Mouse (Mus musculus) MEL (cell line): ENCODE measurements around the gene D10Wsu102e. TPM values are rescaled to one million over a fixed set of nuclear protein-coding genes. Genes with fewer than 3 reads are reported as not detected.

ENCODE experiments used
- DNase-seq: peaks from one replicate; pipeline ENCODE4 v3.0.0; 2011; ENCODE audit warnings: low read depth, low spot score
- H3K27ac ChIP-seq: 2 replicates; pipeline ENCODE4 v1.5.1; 2012; ENCODE audit warnings: low read depth, mild to moderate bottlenecking, control low read depth, low read length, moderate library complexity; ENCODE audit not compliant: control insufficient read depth
- H3K27me3 ChIP-seq, 2 experiments: fragments of 150-350 bp in 1 of 2; sonication (generic) in 1 of 2; 2 replicates each; pipeline ENCODE4 v1.6.1; 2012; ENCODE audit warnings: low read length in 2 of 2, mild to moderate bottlenecking in 2 of 2, improper control_type of control experiment in 1 of 2, moderate library complexity in 1 of 2; ENCODE audit not compliant: insufficient read depth in 2 of 2, control insufficient read depth in 1 of 2
- H3K36me3 ChIP-seq, 2 experiments: 2 replicates each; pipeline ENCODE4 v1.6.1; 2012 to 2014; ENCODE audit warnings: low read length in 2 of 2, improper control_type of control experiment in 1 of 2, inconsistent platforms in 1 of 2, mild to moderate bottlenecking in 1 of 2; ENCODE audit not compliant: insufficient read depth in 2 of 2, control insufficient read depth in 1 of 2
- H3K4me1 ChIP-seq, 2 experiments: fragments of 150-350 bp in 1 of 2; sonication (generic) in 1 of 2; 2 replicates each; pipeline ENCODE4 v1.6.1; 2012; ENCODE audit warnings: low read length in 2 of 2, improper control_type of control experiment in 1 of 2, mild to moderate bottlenecking in 1 of 2; ENCODE audit not compliant: insufficient read depth in 2 of 2, control insufficient read depth in 1 of 2
- H3K4me3 ChIP-seq, 2 experiments: fragments of 150-350 bp in 1 of 2; sonication (generic) in 1 of 2; 2 replicates each; pipeline ENCODE4 v1.5.1; 2012; ENCODE audit warnings: low read depth in 2 of 2, low read length in 2 of 2, mild to moderate bottlenecking in 2 of 2, moderate library complexity in 2 of 2, control low read depth in 1 of 2, improper control_type of control experiment in 1 of 2; ENCODE audit not compliant: control insufficient read depth in 1 of 2, insufficient read depth in 1 of 2
- H3K79me2 ChIP-seq: 2 replicates; pipeline ENCODE4 v1.6.1; 2012; ENCODE audit warnings: mild to moderate bottlenecking, low read length, moderate library complexity; ENCODE audit not compliant: control insufficient read depth, poor library complexity, insufficient read depth
- H3K9ac ChIP-seq: 2 replicates; pipeline ENCODE4 v1.6.1; 2012; ENCODE audit warnings: low read depth, mild to moderate bottlenecking, control low read depth, low read length, moderate library complexity; ENCODE audit not compliant: control insufficient read depth, poor library complexity, severe bottlenecking
- H3K9me3 ChIP-seq: fragments of 150-350 bp; sonication (generic); replicated peaks from 2 replicates; pipeline ENCODE4 v1.6.1; 2012; ENCODE audit warnings: mild to moderate bottlenecking, low read length, improper control_type of control experiment, moderate library complexity; ENCODE audit not compliant: insufficient read depth
- BHLHE40 ChIP-seq: IDR thresholded peaks from 2 replicates; pipeline ENCODE4 v1.6.1; 2012; ENCODE audit warnings: low read depth, mild to moderate bottlenecking, inconsistent platforms, low read length, improper control_type of control experiment, borderline replicate concordance
- CHD1 ChIP-seq: IDR thresholded peaks from 2 replicates; pipeline ENCODE4 v1.6.1; 2012; ENCODE audit warnings: low read depth, mild to moderate bottlenecking, inconsistent platforms, low read length, improper control_type of control experiment
- CHD2 ChIP-seq: IDR thresholded peaks from 2 replicates; pipeline ENCODE4 v1.6.1; 2011; ENCODE audit warnings: low read length, improper control_type of control experiment
- CTCF ChIP-seq, 3 experiments: IDR thresholded peaks in 2 of 3; conservative IDR thresholded peaks in 1 of 3; 2 replicates each; pipeline ENCODE4 v1.5.1; 2011 to 2012; ENCODE audit warnings: low read length in 3 of 3, low read depth in 2 of 3, mild to moderate bottlenecking in 2 of 3, improper control_type of control experiment in 1 of 3, inconsistent platforms in 1 of 3, mixed read lengths in 1 of 3, moderate library complexity in 1 of 3; ENCODE audit not compliant: control insufficient read depth in 1 of 3, insufficient read depth in 1 of 3, poor library complexity in 1 of 3, severe bottlenecking in 1 of 3
- E2F4 ChIP-seq: IDR thresholded peaks from 2 replicates; pipeline ENCODE4 v1.6.1; 2011; ENCODE audit warnings: low read depth, low read length, improper control_type of control experiment, borderline replicate concordance
- ELF1 ChIP-seq: IDR thresholded peaks from 2 replicates; pipeline ENCODE4 v1.6.1; 2014; ENCODE audit warnings: low read depth, mild to moderate bottlenecking, inconsistent platforms, low read length, improper control_type of control experiment, moderate library complexity
- EP300 ChIP-seq, 2 experiments: IDR thresholded peaks; 2 replicates each; pipeline ENCODE4 v1.6.1; 2011; ENCODE audit warnings: improper control_type of control experiment in 2 of 2, low read length in 2 of 2, low read depth in 1 of 2, mild to moderate bottlenecking in 1 of 2
- ETS1 ChIP-seq: IDR thresholded peaks from 2 replicates; pipeline ENCODE4 v1.6.1; 2012; ENCODE audit warnings: low read depth, mild to moderate bottlenecking, inconsistent platforms, low read length, improper control_type of control experiment, moderate library complexity
- GABPA ChIP-seq: IDR thresholded peaks from 2 replicates; pipeline ENCODE4 v1.6.1; 2012; ENCODE audit warnings: low read depth, mild to moderate bottlenecking, inconsistent platforms, low read length, improper control_type of control experiment, moderate library complexity
- GATA1 ChIP-seq: IDR thresholded peaks from 2 replicates; pipeline ENCODE4 v1.6.1; 2011; ENCODE audit warnings: low read depth, low read length, improper control_type of control experiment
- HCFC1 ChIP-seq: IDR thresholded peaks from 2 replicates; pipeline ENCODE4 v1.6.1; 2012; ENCODE audit warnings: low read depth, mild to moderate bottlenecking, inconsistent platforms, low read length, improper control_type of control experiment, moderate library complexity
- JUND ChIP-seq: IDR thresholded peaks from 2 replicates; pipeline ENCODE4 v1.6.1; 2011; ENCODE audit warnings: low read depth, mild to moderate bottlenecking, improper control_type of control experiment, low read length
- KAT2A ChIP-seq: conservative IDR thresholded peaks from 2 replicates; pipeline ENCODE4 v1.6.1; 2012; ENCODE audit warnings: low read depth, low read length, improper control_type of control experiment, inconsistent platforms
- MAFK ChIP-seq: IDR thresholded peaks from 2 replicates; pipeline ENCODE4 v1.6.1; 2011; ENCODE audit warnings: low read depth, mild to moderate bottlenecking, low read length, improper control_type of control experiment, borderline replicate concordance
- MAX ChIP-seq: IDR thresholded peaks from 2 replicates; pipeline ENCODE4 v1.6.1; 2011; ENCODE audit warnings: low read length, improper control_type of control experiment
- MAZ ChIP-seq: IDR thresholded peaks from 2 replicates; pipeline ENCODE4 v1.6.1; 2012; ENCODE audit warnings: low read depth, mild to moderate bottlenecking, inconsistent platforms, low read length, improper control_type of control experiment
- MEF2A ChIP-seq: IDR thresholded peaks from 2 replicates; pipeline ENCODE4 v1.6.1; 2014; ENCODE audit warnings: low read depth, mild to moderate bottlenecking, inconsistent platforms, low read length, improper control_type of control experiment; ENCODE audit not compliant: poor library complexity, insufficient replicate concordance, severe bottlenecking; ENCODE audit errors: extremely low read depth
- MXI1 ChIP-seq: IDR thresholded peaks from 2 replicates; pipeline ENCODE4 v1.6.1; 2011; ENCODE audit warnings: mild to moderate bottlenecking, low read depth, low read length, improper control_type of control experiment
- MYB ChIP-seq: IDR thresholded peaks from 2 replicates; pipeline ENCODE4 v1.6.1; 2011; ENCODE audit warnings: mild to moderate bottlenecking, low read depth, low read length, improper control_type of control experiment
- MYC ChIP-seq: IDR thresholded peaks from 2 replicates; pipeline ENCODE4 v1.6.1; 2011; ENCODE audit warnings: low read depth, mild to moderate bottlenecking, low read length, improper control_type of control experiment, moderate library complexity
- NELFE ChIP-seq: IDR thresholded peaks from 2 replicates; pipeline ENCODE4 v1.6.1; 2011; ENCODE audit warnings: low read depth, low read length, improper control_type of control experiment
- NRF1 ChIP-seq: IDR thresholded peaks from 2 replicates; pipeline ENCODE4 v1.6.1; 2014; ENCODE audit warnings: low read depth, mild to moderate bottlenecking, inconsistent platforms, low read length, improper control_type of control experiment, moderate library complexity; ENCODE audit not compliant: poor library complexity, insufficient read depth, severe bottlenecking
- POLR2A ChIP-seq, 2 experiments: IDR thresholded peaks; 2 replicates each; pipeline ENCODE4 v1.6.1; 2011 to 2012; ENCODE audit warnings: low read length in 2 of 2, mild to moderate bottlenecking in 2 of 2, control low read depth in 1 of 2, improper control_type of control experiment in 1 of 2, low read depth in 1 of 2, moderate library complexity in 1 of 2; ENCODE audit not compliant: control insufficient read depth in 1 of 2, insufficient read depth in 1 of 2, poor library complexity in 1 of 2
- POLR2AphosphoS2 ChIP-seq: IDR thresholded peaks from 2 replicates; pipeline ENCODE4 v1.6.1; 2011; ENCODE audit warnings: low read length, improper control_type of control experiment
- POLR2AphosphoS5 ChIP-seq: IDR thresholded peaks from 2 replicates; pipeline ENCODE4 v1.6.1; 2012; ENCODE audit warnings: low read depth, borderline replicate concordance, mild to moderate bottlenecking, inconsistent platforms, low read length, moderate library complexity, mixed read lengths
- RAD21 ChIP-seq: IDR thresholded peaks from 2 replicates; pipeline ENCODE4 v1.6.1; 2011; ENCODE audit warnings: mild to moderate bottlenecking, low read depth, low read length, improper control_type of control experiment
- RCOR1 ChIP-seq: IDR thresholded peaks from 2 replicates; pipeline ENCODE4 v1.6.1; 2012; ENCODE audit warnings: low read depth, mild to moderate bottlenecking, inconsistent platforms, low read length, improper control_type of control experiment
- SIN3A ChIP-seq: IDR thresholded peaks from 2 replicates; pipeline ENCODE4 v1.6.1; 2012; ENCODE audit warnings: low read length, improper control_type of control experiment, inconsistent platforms
- SMC3 ChIP-seq: IDR thresholded peaks from 2 replicates; pipeline ENCODE4 v1.6.1; 2011; ENCODE audit warnings: low read depth, low read length, improper control_type of control experiment
- TAL1 ChIP-seq: IDR thresholded peaks from 2 replicates; pipeline ENCODE4 v1.6.1; 2012; ENCODE audit warnings: mild to moderate bottlenecking, inconsistent platforms, low read length, moderate library complexity, mixed read lengths
- TBP ChIP-seq: IDR thresholded peaks from 2 replicates; pipeline ENCODE4 v1.8.0; 2011; ENCODE audit warnings: low read depth, low read length, improper control_type of control experiment
- TCF12 ChIP-seq: IDR thresholded peaks from 2 replicates; pipeline ENCODE4 v1.6.1; 2014; ENCODE audit warnings: low read depth, mild to moderate bottlenecking, inconsistent platforms, low read length, improper control_type of control experiment, moderate library complexity
- UBTF ChIP-seq: IDR thresholded peaks from 2 replicates; pipeline ENCODE4 v1.6.1; 2012; ENCODE audit warnings: low read depth, mild to moderate bottlenecking, inconsistent platforms, low read length, improper control_type of control experiment, moderate library complexity, borderline replicate concordance; ENCODE audit not compliant: insufficient read depth
- USF1 ChIP-seq: IDR thresholded peaks from 2 replicates; pipeline ENCODE4 v1.6.1; 2014; ENCODE audit warnings: low read depth, mild to moderate bottlenecking, inconsistent platforms, low read length, improper control_type of control experiment, moderate library complexity
- USF2 ChIP-seq, 2 experiments: IDR thresholded peaks; 2 replicates each; pipeline ENCODE4 v1.6.1; 2011 to 2012; ENCODE audit warnings: improper control_type of control experiment in 2 of 2, low read length in 2 of 2, borderline replicate concordance in 1 of 2, inconsistent platforms in 1 of 2, low read depth in 1 of 2, mild to moderate bottlenecking in 1 of 2; ENCODE audit not compliant: insufficient read depth in 1 of 2
- ZC3H11A ChIP-seq: IDR thresholded peaks from 2 replicates; pipeline ENCODE4 v1.6.1; 2012; ENCODE audit warnings: low read depth, mild to moderate bottlenecking, inconsistent platforms, low read length, improper control_type of control experiment
- ZKSCAN1 ChIP-seq: IDR thresholded peaks from 2 replicates; pipeline ENCODE4 v1.6.1; 2012; ENCODE audit warnings: low read depth, mild to moderate bottlenecking, inconsistent platforms, low read length, improper control_type of control experiment, moderate library complexity
- ZMIZ1 ChIP-seq: IDR thresholded peaks from 2 replicates; pipeline ENCODE4 v1.6.1; 2012; ENCODE audit warnings: low read depth, mild to moderate bottlenecking, inconsistent platforms, low read length, improper control_type of control experiment, moderate library complexity
- polyA plus RNA-seq, 2 experiments: library from polyadenylated mRNA; stranded (reverse) in 1 of 2; unstranded in 1 of 2; fragments of >175 nt in 1 of 2; fragments of >200 nt in 1 of 2; gene quantifications; 2 replicates each; pipeline versions ENCODE4 v1.2.1 to v1.2.4; 2012; ENCODE audit warnings: low replicate concordance in 2 of 2, low read depth in 1 of 2; ENCODE audit not compliant: insufficient read length in 2 of 2, insufficient read depth in 1 of 2, missing spikeins in 1 of 2
- total RNA-seq: library from RNA; depleted of rRNA; stranded (reverse); fragments of 300-350 nt; gene quantifications from 2 replicates; pipeline ENCODE4 v1.2.3, GENCODE M21; 2012

Gene D10Wsu102e
- total and polyA plus RNA-seq, 3 experiments, result 1.9 to 2.7 (median 2.2) TPM

- no peaks in the 10 kb centered on the region for H3K27me3 ChIP-seq
- TF ChIP-seq TBP (no peak), USF2 (IDR thresholded peaks at IDR 0.05; ENCODE audit: borderline replicate concordance in 1 of 2, insufficient read depth in 1 of 2, low read depth in 1 of 2, low read length in 2 of 2) (peak; percentile 27 to 82; a peak in 3 of 4 replicates), MAX (peak; percentile 83), BHLHE40 (peak; percentile 54; the same call in 1 of the 2 replicates), MYC (no peak), ELF1 (no peak), RAD21 (no peak), MYB (no peak), RCOR1 (no peak), HCFC1 (no peak), EP300 (IDR thresholded peaks at IDR 0.05; ENCODE audit: low read depth in 1 of 2, low read length in 2 of 2) (no peak), MAFK (no peak), NRF1 (no peak), SMC3 (no peak), ZMIZ1 (no peak), ETS1 (no peak), MAZ (peak; percentile 65; the same call in 1 of the 2 replicates), TAL1 (no peak), KAT2A (no peak), ZC3H11A (no peak), POLR2AphosphoS5 (no peak), UBTF (no peak), GABPA (no peak), CTCF (IDR thresholded peaks at IDR 0.05 in 2 of 3, conservative IDR thresholded peaks at IDR 0.05 in 1 of 3; ENCODE audit: control insufficient read depth in 1 of 3, insufficient read depth in 1 of 3, low read depth in 2 of 3, low read length in 3 of 3, poor library complexity in 1 of 3, severe bottlenecking in 1 of 3) (no peak), POLR2A (IDR thresholded peaks at IDR 0.05; ENCODE audit: control insufficient read depth in 1 of 2, insufficient read depth in 1 of 2, low read depth in 1 of 2, low read length in 2 of 2, poor library complexity in 1 of 2) (no peak; a peak in 1 of 4 replicates), SIN3A (no peak), E2F4 (no peak), JUND (no peak), USF1 (peak; percentile 97), NELFE (no peak), CHD1 (no peak), ZKSCAN1 (no peak), MEF2A (no peak), POLR2AphosphoS2 (no peak), MXI1 (peak; percentile 55), CHD2 (no peak), TCF12 (no peak), GATA1 (no peak)
These were observed 173.9 kb downstream of the D10Wsu102e start, which contains the start of gene Aldh1l2 for GRCm38 (mm10) chr10:83533910-83534283. TSS of gene Aldh1l2 (minus strand) at chr10:83534140.

More at GRCm38 (mm10) chr10:83533910-83534283, 173.9 kb downstream of the D10Wsu102e start, which contains the start of gene Aldh1l2:
- no peaks in the 10 kb centered on the region for H3K79me2 ChIP-seq
- peak within 1 kb of the TSS; percentile 6; the same call in 1 of the 2 replicates for H3K27ac ChIP-seq
- peaks cover 2 to 14% of the 10 kb centered on the region in 2 experiments; a peak in 3 of 4 replicates for H3K4me1 ChIP-seq
- peak within 1 kb of the TSS; percentile 69 for H3K9ac ChIP-seq
- H3K4me3 ChIP-seq, result peak within 1 kb of the TSS; percentile 71 to 90
- H3K36me3 ChIP-seq, result peaks cover 0 to 9% of the 10 kb centered on the region in 2 experiments; a peak in 2 of 4 replicates
- H3K9me3 ChIP-seq, result no peaks in the 10 kb centered on the region
- peak; percentile 84 for DNase-seq
